Mouse (Mus musculus): ENCODE data around the gene 4930503B20Rik.

DNA sequence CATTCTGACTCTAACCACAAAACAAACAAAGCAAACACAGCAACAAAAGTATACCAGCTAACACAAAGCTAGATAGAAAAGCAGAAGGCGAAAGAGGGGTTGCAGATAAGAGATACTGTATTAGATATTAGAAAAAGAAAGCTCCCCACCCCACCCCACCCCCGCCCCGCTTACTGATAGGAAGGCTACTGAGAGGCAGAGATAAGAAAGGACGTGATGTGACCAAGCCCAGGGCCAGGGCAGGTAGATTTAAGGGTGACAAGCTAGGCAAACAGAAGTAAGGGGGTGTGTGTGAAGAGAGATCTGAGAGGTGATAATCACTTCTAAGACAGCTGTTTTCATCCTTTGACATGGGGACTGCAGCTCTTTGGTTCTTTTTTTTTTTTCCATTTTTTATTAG lies 32.8 kb downstream of the 4930503B20Rik start:
- no peak for TF ChIP-seq CTCF (IDR thresholded peaks at IDR 0.05)
- TF ChIP-seq EP300 (IDR thresholded peaks at IDR 0.05): no peak

All from lung, postnatal 0 days (tissue).